Mouse (Mus musculus) CH12.LX (cell line): ENCODE data around the gene Kif1bp.

Source experiments
- EP300 ChIP-seq: IDR thresholded peaks from 2 replicates; pipeline ENCODE4 v1.6.1; 2011; ENCODE audit warnings: low read length, improper control_type of control experiment
- KAT2A ChIP-seq: IDR thresholded peaks from 2 replicates; pipeline ENCODE4 v1.6.1; 2012; ENCODE audit warnings: low read length, improper control_type of control experiment, inconsistent platforms; ENCODE audit not compliant: insufficient replicate concordance

- TF ChIP-seq EP300 (no peak), KAT2A (no peak)
Observed at GRCm38 (mm10) chr10:62545759-62546158, 32.5 kb downstream of the Kif1bp start.
